11 mouse cellular contexts compared by ENCODE assay signal in genomic region chr17:45215067-45216049, GRCm38 (mm10).
A peak's percentile ranks its signal among the peaks of the same experiment; 100 is the strongest.
DNase-seq lines count a peak whose midpoint lies in the region; ATAC-seq lines count a peak whose summit lies in the region.
"Had no signal": no experiment of that assay in that cellular context is flagged by ENCODE, and none has a peak within 500 bp of the region (broad histone marks: within the 10 kb centered on the region; RNA-seq: fewer than 3 reads in every experiment).

No protein-coding gene starts in this region.

- ATAC-seq in kidney, embryonic 16.5 days (ENCODE audit: low FRiP score, low TSS enrichment): peak; percentile 67; the same call in 1 of the 2 replicates
- 0 out of 2 replicates have a peak, but pooled peaks have one; percentile 44 for ATAC-seq in embryonic facial prominence, embryonic 13.5 days (ENCODE audit: insufficient number of reproducible peaks, insufficient read depth, low FRiP score, low TSS enrichment, low read depth)
- ATAC-seq in hindbrain, embryonic 12.5 days (ENCODE audit: low FRiP score): 0 out of 2 replicates have a peak, but pooled peaks have one; percentile 38
- peak; percentile 31; the same call in 1 of the 2 replicates for ATAC-seq in midbrain, embryonic 14.5 days (ENCODE audit: low FRiP score, low TSS enrichment)
- no peak for ATAC-seq in erythroid progenitor cell, adult 5-6 weeks (replicated peaks; ENCODE audit: low FRiP score, poor library complexity, severe bottlenecking)
- ATAC-seq in megakaryocyte progenitor cell, adult 5-6 weeks (replicated peaks; ENCODE audit: poor library complexity): no peak
- ATAC-seq: inflammation-experienced regulatory T-cells, adult 6 months had no signal

- DNase-seq in kidney, postnatal 4 days: no peak
- peak; percentile 6 for DNase-seq in midbrain, embryonic 14.5 days
- DNase-seq in layer of hippocampus, adult 11-12 months (ENCODE audit: low spot score): no peak

- no peak overlapping the region for H3K4me2 ChIP-seq in kidney, embryonic 16.5 days (replicated peaks; ENCODE audit: low read depth, low read length)
- no peak overlapping the region for H3K4me2 ChIP-seq in embryonic facial prominence, embryonic 13.5 days
- H3K4me2 ChIP-seq in hindbrain, embryonic 12.5 days (replicated peaks): no peak overlapping the region
- no peak overlapping the region for H3K4me2 ChIP-seq in midbrain, embryonic 14.5 days (ENCODE audit: low read length)
- H3K4me2 ChIP-seq: heart, embryonic 11.5 days had no signal

- H3K9ac ChIP-seq in kidney, embryonic 16.5 days (replicated peaks; ENCODE audit: low read length): no peak overlapping the region
- H3K9ac ChIP-seq in embryonic facial prominence, embryonic 13.5 days: no peak overlapping the region
- no peak overlapping the region for H3K9ac ChIP-seq in hindbrain, embryonic 12.5 days
- H3K9ac ChIP-seq in midbrain, embryonic 14.5 days (replicated peaks; ENCODE audit: low read length): no peak overlapping the region

- H3K27ac ChIP-seq in kidney, embryonic 16.5 days (ENCODE audit: low read length): no peak overlapping the region
- H3K27ac ChIP-seq in embryonic facial prominence, embryonic 13.5 days: 0 out of 2 replicates have a peak overlapping the region, but pooled peaks have one; percentile 5
- peak overlapping the region; percentile 41; the same call in 1 of the 2 replicates for H3K27ac ChIP-seq in hindbrain, embryonic 12.5 days
- H3K27ac ChIP-seq in midbrain, embryonic 14.5 days (replicated peaks; ENCODE audit: low read depth, low read length): no peak overlapping the region

- H3K9me3 ChIP-seq in kidney, embryonic 16.5 days (ENCODE audit: low read length): no peaks in the 10 kb centered on the region; the same call in 1 of the 2 replicates
- peaks cover 8% of the 10 kb centered on the region; the same call in 1 of the 2 replicates for H3K9me3 ChIP-seq in embryonic facial prominence, embryonic 13.5 days
- no peaks in the 10 kb centered on the region for H3K9me3 ChIP-seq in hindbrain, embryonic 12.5 days (replicated peaks)
- no peaks in the 10 kb centered on the region for H3K9me3 ChIP-seq in midbrain, embryonic 14.5 days (ENCODE audit: control insufficient read depth, low read length)

- peaks cover 9% of the 10 kb centered on the region; the same call in 1 of the 2 replicates for H3K4me1 ChIP-seq in kidney, embryonic 16.5 days (ENCODE audit: insufficient read depth, low read length)
- peaks cover 19% of the 10 kb centered on the region for H3K4me1 ChIP-seq in embryonic facial prominence, embryonic 13.5 days
- peaks cover 4% of the 10 kb centered on the region; the same call in 1 of the 2 replicates for H3K4me1 ChIP-seq in hindbrain, embryonic 12.5 days
- H3K4me1 ChIP-seq in midbrain, embryonic 14.5 days (ENCODE audit: control insufficient read depth, insufficient read depth, low read length): peaks cover 4% of the 10 kb centered on the region; the same call in 1 of the 2 replicates

- no peaks in the 10 kb centered on the region for H3K27me3 ChIP-seq in kidney, embryonic 16.5 days (ENCODE audit: insufficient read depth, low read length)
- H3K27me3 ChIP-seq in embryonic facial prominence, embryonic 13.5 days: peaks cover 31% of the 10 kb centered on the region
- no peaks in the 10 kb centered on the region for H3K27me3 ChIP-seq in hindbrain, embryonic 12.5 days
- no peaks in the 10 kb centered on the region for H3K27me3 ChIP-seq in midbrain, embryonic 14.5 days (ENCODE audit: control insufficient read depth, insufficient read depth, low read length)
- H3K27me3 ChIP-seq: CH12.LX had no signal

- H3K4me3 ChIP-seq in kidney, embryonic 16.5 days (ENCODE audit: low read length): no peak overlapping the region
- H3K4me3 ChIP-seq in embryonic facial prominence, embryonic 13.5 days: no peak overlapping the region
- H3K4me3 ChIP-seq in hindbrain, embryonic 12.5 days: no peak overlapping the region
- H3K4me3 ChIP-seq in midbrain, embryonic 14.5 days (replicated peaks; ENCODE audit: low read depth, low read length): no peak overlapping the region

- 58% methylated on average over 15 of the region's 15 CpGs for WGBS in kidney, embryonic 16.5 days
- WGBS in embryonic facial prominence, embryonic 13.5 days: 61% methylated on average over 15 of the region's 15 CpGs
- 57% methylated on average over 15 of the region's 15 CpGs for WGBS in hindbrain, embryonic 12.5 days
- 58% methylated on average over 15 of the region's 15 CpGs for WGBS in midbrain, embryonic 14.5 days

- no peaks in the 10 kb centered on the region for H3K36me3 ChIP-seq in kidney, embryonic 16.5 days (ENCODE audit: insufficient read depth, low read length)
- no peaks in the 10 kb centered on the region for H3K36me3 ChIP-seq in embryonic facial prominence, embryonic 13.5 days
- no peaks in the 10 kb centered on the region for H3K36me3 ChIP-seq in hindbrain, embryonic 12.5 days
- no peaks in the 10 kb centered on the region for H3K36me3 ChIP-seq in midbrain, embryonic 14.5 days (ENCODE audit: control insufficient read depth, insufficient read depth, low read length)

Comparison
In these comparisons a context has a peak if more than half of its experiments do, and no peak if none do; other contexts are left out.
1. ATAC-seq: peak in kidney, embryonic 16.5 days (single experiment), embryonic facial prominence, embryonic 13.5 days (single experiment), hindbrain, embryonic 12.5 days (single experiment) and midbrain, embryonic 14.5 days (single experiment); none in erythroid progenitor cell, adult 5-6 weeks (single experiment) and megakaryocyte progenitor cell, adult 5-6 weeks (single experiment).
2. H3K27ac ChIP-seq: peak in embryonic facial prominence, embryonic 13.5 days (single experiment) and hindbrain, embryonic 12.5 days (single experiment); none in kidney, embryonic 16.5 days (single experiment) and midbrain, embryonic 14.5 days (single experiment).